Mouse (Mus musculus) left cerebral cortex, adult 9 months (tissue): ENCODE measurements around the gene Gpam.
"Not testable (repeated sequence)": the region's sequence is repeated elsewhere in the genome, so short reads cannot be mapped to it uniquely, and the experiment has no call there.

Experiments
- DNase-seq, 2 experiments: peaks; one replicate each; pipeline ENCODE4 v3.0.0; 2022; ENCODE audit warnings: low spot score in 2 of 2

Gpam gene

DNA sequence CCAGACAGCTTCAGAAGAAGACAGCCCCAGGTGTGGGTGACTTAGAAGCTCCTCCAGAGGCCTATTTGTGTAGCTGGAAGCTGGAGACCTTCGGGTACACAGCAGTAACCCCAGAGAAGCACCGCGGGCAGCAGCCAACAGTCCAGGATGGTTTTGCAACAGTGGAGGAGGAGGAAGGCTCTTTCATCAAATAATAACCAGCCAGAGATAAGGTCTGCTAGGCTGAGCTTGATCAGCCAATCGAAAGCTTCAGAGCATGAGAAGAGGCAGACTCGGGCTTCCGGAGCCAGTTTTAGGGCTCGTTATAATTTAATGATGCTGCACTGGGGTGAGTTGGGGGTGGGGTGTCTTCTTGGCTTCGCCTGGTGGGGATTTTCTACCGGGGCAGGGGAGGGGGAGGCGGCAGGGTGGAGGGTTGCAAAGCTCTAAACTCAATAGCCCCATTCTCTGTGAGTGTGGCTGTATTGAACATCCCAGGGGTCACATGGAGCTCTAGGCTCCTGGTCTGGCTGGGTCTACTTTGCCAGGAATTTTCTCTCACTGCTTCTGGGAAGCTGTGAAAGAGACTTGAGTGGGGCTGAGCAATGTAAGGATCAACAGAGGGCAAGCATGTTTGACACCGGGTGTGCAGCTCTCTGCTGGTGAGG, at the start of gene Gpam:
TSS of gene Gpam (minus strand) at position 167 of the 647 bp plus-strand sequence.
- no peak for DNase-seq

DNA sequence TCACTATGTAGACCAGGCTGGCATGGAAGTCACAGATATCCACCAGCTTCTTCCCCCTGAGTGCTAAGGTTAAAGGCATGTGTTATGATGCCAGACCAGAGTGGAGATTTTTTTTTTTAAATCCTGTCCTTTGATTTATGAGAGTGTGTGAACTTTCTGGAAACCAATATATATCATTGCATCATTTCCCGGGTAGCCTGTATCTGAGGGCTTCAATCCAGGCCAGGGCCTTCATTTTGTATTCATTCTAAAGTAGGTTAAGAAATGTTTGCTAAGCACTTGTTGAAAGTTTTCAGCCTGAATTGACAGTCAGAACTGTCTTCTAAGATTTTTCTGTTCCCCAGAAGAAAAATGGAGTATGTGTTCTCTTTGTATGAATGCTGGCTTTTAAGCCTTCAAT, 44.5 kb upstream of the Gpam start:
- no peak for DNase-seq

DNA sequence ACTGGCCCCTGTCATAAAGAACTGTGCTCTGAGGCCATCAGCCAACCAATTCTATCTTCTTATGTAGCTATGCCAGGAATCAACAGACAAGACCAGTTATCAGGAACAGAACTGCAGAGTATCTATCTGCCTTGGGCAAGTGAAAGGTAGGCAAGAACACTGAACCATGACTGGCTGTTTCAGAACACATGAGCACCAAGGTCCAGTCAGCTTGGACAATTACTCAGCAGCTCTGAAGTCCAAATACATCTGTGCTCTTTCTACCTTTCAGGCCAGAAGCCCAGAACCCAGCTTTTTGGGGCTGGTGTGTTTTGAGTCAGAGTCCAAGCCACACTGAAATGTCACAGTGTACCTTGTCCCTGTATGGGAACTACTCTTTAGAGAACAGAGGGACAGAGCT, 43.4 kb upstream of the Gpam start:
- DNase-seq = no peak

DNA sequence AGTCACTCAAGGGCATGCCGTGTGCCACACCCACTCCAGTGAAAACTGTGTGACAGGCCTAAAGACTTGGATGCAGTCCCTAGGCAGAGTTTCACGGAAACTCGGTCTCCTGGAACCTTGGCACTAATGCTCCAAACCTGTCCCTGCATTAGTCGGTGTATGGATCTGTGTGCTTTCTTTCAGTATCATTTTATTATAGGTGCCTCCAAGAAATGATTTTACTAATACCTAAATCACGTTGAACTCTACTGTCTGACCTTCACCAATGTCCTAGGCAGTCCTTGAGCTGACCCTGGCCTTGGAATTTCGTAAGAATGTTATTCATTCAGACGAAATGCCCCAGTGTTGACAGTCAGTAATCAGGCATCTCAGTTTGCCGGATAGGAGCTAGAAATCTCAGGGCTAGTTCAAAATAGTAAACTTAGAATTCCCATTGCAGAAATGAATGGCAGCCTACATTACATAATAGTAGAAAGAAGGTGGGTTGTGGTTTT, 42.2 kb upstream of the Gpam start:
- not testable (repeated sequence) for DNase-seq

DNA sequence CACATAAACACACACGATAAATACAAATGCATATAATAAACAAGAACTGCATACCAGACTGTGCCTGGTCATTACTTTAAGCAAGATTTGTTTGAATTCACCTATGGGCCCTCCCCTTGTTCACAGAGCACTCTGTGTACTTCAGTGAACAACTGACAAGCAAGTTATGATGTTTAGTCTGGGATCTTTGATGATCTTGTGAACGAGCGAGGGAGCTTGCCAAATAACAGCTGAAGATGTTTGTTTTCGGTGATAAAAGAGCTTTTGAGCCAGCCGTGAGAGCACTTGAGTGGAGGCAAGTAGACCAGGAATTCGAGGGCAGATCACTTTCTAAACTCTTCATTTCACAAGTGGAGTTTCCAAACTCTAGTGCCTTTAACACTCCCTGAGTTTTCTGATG, 41.3 kb upstream of the Gpam start:
- DNase-seq = no peak

DNA sequence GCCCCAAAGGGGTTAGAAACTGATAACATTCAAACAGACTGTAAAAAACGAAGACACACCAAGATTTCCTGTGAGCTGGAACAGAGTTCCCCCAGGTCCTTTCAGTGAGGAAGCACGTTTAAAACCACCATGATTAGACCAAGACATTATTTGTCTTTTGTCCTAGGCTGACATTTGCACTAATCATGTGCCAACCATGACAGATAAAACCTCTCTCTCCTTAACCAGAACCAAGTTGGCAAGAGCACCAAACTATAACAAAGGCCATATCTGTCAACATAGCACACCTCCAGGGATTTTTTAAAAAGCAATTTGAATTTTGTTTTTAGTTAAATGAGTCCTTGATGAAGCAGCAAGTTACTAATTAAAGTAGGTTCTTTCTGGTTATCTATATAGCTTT, 40.7 kb upstream of the Gpam start:
- DNase-seq = no peak

DNA sequence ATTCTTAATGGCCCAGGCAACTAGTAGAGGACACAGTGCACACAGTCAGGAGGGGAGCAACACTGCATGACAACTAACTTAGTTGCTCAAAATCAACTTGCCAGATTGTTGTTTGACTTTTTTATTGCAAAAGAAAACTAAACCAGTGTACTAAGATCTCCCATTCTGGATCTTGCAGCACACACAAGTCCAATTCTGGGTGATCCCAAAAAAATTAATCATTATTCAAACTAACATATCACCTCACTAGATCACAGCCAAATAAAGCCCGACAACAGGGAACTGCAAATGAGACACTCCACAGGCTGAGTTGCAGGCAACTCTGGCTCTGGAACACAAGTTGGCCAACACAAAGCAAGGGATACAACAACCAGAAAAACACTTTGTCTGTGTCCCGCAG, 39.7 kb upstream of the Gpam start:
- DNase-seq = no peak

DNA sequence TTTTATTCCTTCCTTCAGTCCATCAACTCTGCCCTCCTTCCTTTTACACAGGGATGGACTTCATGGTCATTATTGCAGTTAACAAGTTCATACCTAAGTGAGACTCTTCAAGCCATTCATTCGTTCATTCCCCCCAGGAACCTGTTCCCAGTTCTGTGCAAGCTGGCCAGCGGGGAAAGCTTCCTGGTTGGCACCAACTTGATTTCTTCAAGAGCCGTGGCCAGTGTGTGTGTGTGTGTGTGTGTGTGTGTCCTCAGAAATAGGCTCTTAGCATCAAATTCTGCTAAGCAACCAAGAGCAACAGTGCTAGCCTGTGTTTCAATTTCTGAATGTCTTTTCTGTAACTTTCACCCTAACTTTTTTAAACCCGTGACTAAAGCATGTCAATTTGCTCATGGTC, 38.9 kb upstream of the Gpam start:
- DNase-seq = no peak

- DNase-seq = no peak
Measured at GRCm38 (mm10) chr19:55165183-55165865, 38.3 kb upstream of the Gpam start.

- no peak for DNase-seq
Measured at GRCm38 (mm10) chr19:55164162-55164561, 37.1 kb upstream of the Gpam start.

DNA sequence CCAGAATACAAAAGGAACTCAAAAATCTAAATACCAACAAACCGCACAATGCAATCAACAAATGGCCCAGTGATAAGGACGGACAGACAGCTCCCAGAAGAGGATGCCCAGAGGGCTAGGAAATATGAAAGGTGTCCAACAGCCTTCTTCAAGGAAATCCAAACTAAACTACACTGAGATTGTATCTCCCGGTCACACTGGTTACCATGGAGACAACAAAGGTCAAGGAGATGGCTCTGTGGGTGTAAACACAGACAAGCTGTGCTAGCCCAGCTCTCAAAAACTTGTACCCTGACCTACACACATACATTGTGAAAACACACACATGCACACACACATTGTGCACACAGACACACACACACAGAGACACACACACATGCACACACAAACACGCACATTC, 35.2 kb upstream of the Gpam start:
- no peak for DNase-seq

DNA sequence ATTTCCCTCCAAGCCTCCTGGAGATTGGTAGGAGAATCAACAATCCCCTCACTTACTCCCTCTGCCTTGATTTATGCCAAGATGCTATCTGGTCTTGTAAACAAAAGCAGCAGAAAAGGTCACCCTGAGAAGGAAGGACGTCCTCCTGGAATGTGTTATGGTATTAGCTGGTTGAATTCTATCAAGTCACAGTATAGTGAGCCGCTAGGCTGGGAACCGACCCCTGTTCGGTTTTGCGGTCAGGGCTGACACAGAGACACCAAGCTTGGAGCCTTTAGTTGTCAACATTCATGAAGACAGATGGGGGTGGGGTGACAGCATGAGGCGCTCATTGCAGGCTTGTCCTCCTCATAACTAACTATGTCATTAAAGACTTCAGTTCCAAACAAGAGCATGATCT, 32.8 kb upstream of the Gpam start:
- no peak for DNase-seq

DNA sequence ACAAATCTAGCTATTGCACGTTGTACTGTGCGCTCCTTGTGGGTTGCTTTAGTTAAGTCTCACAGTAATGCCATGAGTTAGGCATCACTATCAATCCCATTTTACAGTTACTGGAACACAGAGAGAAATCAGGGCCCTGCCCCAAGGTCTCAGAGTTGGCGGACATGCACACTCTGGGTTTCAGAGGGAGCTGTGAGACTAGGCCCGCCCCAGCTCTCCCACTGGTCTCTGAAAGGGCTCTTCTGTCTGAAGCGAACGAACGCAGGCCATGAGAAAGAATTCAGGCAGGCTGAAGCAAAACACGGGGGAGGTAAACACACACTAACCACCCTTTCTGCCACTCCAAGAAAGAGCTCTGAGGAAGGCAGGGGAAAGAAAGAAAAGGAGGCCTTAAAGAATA, 31.6 kb upstream of the Gpam start:
- DNase-seq = no peak

GRCm38 (mm10) chr19:55157029-55157428, 30.0 kb upstream of the Gpam start:
- no peak for DNase-seq

DNA sequence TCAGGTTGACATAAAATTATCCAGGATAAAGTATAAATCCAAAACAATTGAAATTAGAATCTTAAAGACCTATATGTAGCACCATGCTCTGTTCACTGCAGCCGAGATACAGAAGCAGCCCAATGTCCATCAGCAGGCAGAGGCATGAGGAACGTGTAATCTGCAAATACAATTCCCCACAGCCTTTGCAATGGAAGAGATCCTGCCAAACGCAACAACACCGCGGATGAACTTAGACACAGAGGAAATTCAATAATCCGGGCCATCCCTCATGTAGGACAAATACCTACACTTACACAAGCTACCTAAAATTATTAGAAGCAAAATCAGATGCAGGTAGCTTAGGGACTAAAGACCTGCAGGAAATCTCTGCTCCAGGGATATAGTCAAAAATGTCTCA, 25.9 kb upstream of the Gpam start:
- no peak for DNase-seq

DNA sequence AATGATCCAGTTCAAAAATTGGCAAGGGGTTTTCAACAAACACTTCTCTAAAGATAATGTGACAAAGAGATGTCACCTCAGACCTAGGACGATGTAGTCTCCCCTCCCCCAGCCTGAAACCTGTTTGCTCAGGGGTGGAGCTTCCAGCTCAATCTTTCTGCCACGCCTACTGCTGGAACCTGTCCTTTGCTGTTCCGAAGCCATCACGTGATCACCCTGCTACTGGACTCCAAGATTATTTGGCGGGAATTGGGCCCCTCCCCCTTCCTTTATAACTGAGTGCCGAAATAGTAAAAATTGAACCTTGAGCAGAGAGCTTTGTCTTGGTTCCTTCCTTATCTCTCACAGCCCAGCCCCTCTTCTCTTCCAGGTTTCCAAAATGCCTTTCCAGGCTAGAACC, 25.2 kb upstream of the Gpam start:
- not testable (repeated sequence) for DNase-seq

- no peak for DNase-seq
Measured at GRCm38 (mm10) chr19:55149646-55150045, 22.6 kb upstream of the Gpam start.

- no peak for DNase-seq
Measured at GRCm38 (mm10) chr19:55148109-55148508, 21.1 kb upstream of the Gpam start.

GRCm38 (mm10) chr19:55147568-55147967, 20.5 kb upstream of the Gpam start:
- DNase-seq = no peak

GRCm38 (mm10) chr19:55145136-55145535, 18.1 kb upstream of the Gpam start:
- DNase-seq = no peak

DNA sequence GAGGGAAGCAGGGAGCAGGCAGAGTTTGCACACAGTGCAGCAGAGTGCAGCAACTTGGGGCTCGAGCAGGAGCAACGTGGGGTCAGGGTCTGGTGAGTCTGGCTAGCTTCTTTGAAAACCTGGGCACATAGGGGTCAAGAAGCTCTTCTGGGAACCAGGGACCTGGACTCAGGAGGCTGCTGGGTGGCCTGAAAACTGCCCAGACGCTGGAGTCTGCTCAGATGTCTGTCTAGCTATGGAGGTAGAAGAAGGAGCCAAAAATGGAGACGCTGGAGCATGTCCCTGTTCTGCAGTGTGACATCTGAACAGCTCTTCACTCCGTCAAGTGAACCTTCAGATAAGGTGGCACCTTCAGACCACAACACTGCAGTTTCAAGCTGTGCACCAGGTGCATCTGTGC, 17.7 kb upstream of the Gpam start:
- DNase-seq = no peak

DNA sequence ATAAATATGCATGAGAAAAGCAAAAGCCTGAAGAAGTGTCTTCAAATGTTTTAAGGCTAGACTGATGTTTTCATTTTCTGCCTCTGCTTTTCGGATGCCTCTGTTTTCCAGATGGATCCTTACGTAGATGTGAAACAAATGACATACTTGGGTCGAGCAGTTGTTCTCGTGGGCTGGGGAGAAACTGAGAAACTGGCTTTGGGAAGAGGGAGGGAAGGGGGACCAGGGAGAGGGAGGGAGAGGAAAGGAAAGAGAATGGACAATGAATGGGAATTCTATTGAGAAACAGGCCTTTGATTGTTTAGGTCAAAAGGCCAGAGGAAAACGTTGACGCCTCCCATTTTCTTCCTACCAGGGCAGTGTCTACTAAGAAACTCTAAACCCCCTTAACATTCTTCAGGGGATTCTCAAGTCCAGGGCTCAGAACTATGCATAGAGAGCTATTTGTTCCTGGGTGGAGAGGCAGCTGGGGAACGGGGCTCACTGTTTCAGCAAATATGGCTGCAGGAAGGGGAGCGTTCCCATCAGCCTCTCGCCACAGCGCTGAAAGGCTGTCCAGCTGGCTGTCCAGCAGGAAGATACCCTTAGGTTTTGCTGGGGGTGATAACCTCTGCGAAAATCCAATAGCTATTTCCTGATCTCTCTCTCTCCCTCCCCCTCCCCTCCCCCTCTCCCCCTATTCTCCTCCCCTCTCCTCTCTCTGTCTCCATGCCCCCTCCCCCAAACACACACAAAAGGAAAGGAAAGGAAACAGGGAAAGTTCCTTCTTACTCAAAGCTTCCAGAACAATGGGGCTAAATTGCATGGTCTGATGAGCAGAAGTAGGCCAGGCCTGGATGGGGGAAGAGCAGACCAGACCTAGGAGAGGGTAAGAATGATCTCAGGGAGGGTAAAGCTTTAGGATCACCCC, 16.6 kb upstream of the Gpam start:
- DNase-seq = no peak

GRCm38 (mm10) chr19:55139301-55139700, 12.3 kb upstream of the Gpam start:
- no peak for DNase-seq
